Mouse (Mus musculus): ENCODE measurements at regions not wholly inside any gene's neighbourhood (a gene's known extent, or its start where the extent isn't known, plus 50 kb on each side); places are given as distances from the start of the nearest gene placed in this dataset.

DNA sequence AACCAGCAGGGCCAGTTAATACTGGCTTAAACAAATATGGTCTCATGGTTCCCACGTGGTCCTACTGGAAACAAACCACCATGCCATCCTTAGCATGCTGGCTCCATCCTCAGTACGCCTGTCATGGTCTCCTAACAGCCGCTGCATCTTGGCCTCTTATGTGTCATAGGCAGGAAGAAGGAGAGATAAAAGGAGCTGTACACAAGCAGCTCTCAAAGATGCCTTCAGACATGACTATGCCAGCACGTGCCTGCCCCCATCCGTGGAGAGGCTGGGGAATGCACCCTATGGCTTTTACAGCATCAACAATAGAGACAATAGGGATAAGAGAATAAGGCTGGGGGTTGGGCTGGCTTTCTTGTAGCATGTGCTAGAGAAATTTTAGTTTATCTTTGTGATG, 171.0 kb upstream of the Stt3b start:
- H3K9me3 ChIP-seq (replicated peaks; ENCODE audit: control insufficient read depth, low read length) = no peaks in the 10 kb centered on the region
- H3K9ac ChIP-seq (ENCODE audit: low read depth, low read length) = no peak overlapping the region
- no peak overlapping the region for H3K27ac ChIP-seq (ENCODE audit: low read depth, low read length)
- H3K4me3 ChIP-seq (ENCODE audit: low read depth, low read length) = no peak overlapping the region
- ATAC-seq (replicated peaks; ENCODE audit: insufficient number of reproducible peaks, low FRiP score, low TSS enrichment) = no peak
- peaks cover 7% of the 10 kb centered on the region for H3K4me1 ChIP-seq (ENCODE audit: control insufficient read depth, insufficient read depth, low read length)
- no peak overlapping the region for H3K4me2 ChIP-seq
- no peaks in the 10 kb centered on the region for H3K36me3 ChIP-seq (ENCODE audit: control insufficient read depth, insufficient read depth, low read length)
- WGBS (ENCODE audit: insufficient replicate concordance) = 68% methylated on average over 5 of the region's 5 CpGs
- no peaks in the 10 kb centered on the region for H3K27me3 ChIP-seq (ENCODE audit: control insufficient read depth, insufficient read depth, low read length)

DNA sequence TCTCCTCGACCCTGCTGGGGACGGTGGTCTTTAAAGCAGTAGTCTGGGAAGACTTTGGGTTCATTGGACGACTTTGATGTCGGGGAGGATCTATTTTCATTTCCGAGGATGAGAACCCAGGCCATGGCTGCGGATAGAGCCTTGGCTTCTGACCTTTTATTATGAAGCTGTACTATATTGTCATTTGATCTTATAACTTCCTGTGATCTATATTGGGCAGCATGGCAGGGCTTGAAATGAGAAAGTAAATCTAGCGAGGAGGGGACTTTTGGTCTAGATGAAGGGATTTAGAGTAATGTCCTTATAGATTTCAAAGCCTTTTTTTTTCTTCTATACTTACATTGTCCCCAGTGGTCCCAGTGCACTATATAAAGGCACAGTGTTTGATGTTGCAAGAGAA, 172.8 kb upstream of the Stt3b start:
- Histone ChIP-seq H3K4me3 (ENCODE audit: low read depth, low read length) (no peak overlapping the region), H3K4me2 (no peak overlapping the region), H3K4me1 (ENCODE audit: control insufficient read depth, insufficient read depth, low read length) (peaks cover 7% of the 10 kb centered on the region), H3K36me3 (ENCODE audit: control insufficient read depth, insufficient read depth, low read length) (no peaks in the 10 kb centered on the region), H3K27ac (ENCODE audit: low read depth, low read length) (no peak overlapping the region), H3K27me3 (ENCODE audit: control insufficient read depth, insufficient read depth, low read length) (no peaks in the 10 kb centered on the region), H3K9me3 (replicated peaks; ENCODE audit: control insufficient read depth, low read length) (no peaks in the 10 kb centered on the region), H3K9ac (ENCODE audit: low read depth, low read length) (no peak overlapping the region)
- ATAC-seq (replicated peaks; ENCODE audit: insufficient number of reproducible peaks, low FRiP score, low TSS enrichment) = no peak
- WGBS (ENCODE audit: insufficient replicate concordance) = 88% methylated on average over 7 of the region's 7 CpGs

DNA sequence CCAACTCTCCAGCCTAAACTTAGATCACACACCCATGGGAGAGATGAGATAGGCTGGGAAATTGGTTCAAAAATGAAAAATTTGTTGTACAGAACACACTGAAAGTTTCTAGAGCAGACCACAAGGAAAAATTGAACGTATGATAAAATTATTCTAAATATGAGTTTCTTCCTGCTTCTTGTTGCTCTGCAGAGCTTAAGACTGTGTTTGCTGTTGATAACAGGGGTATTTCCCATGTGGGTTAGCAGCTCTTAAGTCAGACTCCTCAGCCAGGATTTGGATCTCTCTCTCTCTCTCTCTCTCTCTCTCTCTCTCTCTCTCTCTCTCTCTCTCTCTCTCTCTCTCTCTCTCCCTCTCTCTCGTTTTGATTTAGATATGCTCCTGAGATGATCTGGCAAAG, 173.5 kb upstream of the Stt3b start:
- no peak for ATAC-seq (replicated peaks; ENCODE audit: insufficient number of reproducible peaks, low FRiP score, low TSS enrichment)
- H3K27ac ChIP-seq (ENCODE audit: low read depth, low read length) = no peak overlapping the region
- WGBS (ENCODE audit: insufficient replicate concordance) = 52% methylated on average over 2 of the region's 2 CpGs
- no peaks in the 10 kb centered on the region for H3K36me3 ChIP-seq (ENCODE audit: control insufficient read depth, insufficient read depth, low read length)
- no peak overlapping the region for H3K9ac ChIP-seq (ENCODE audit: low read depth, low read length)
- no peak overlapping the region for H3K4me3 ChIP-seq (ENCODE audit: low read depth, low read length)
- no peak overlapping the region for H3K4me2 ChIP-seq
- no peaks in the 10 kb centered on the region for H3K27me3 ChIP-seq (ENCODE audit: control insufficient read depth, insufficient read depth, low read length)
- H3K4me1 ChIP-seq (ENCODE audit: control insufficient read depth, insufficient read depth, low read length) = peaks cover 6% of the 10 kb centered on the region
- H3K9me3 ChIP-seq (replicated peaks; ENCODE audit: control insufficient read depth, low read length) = no peaks in the 10 kb centered on the region

DNA sequence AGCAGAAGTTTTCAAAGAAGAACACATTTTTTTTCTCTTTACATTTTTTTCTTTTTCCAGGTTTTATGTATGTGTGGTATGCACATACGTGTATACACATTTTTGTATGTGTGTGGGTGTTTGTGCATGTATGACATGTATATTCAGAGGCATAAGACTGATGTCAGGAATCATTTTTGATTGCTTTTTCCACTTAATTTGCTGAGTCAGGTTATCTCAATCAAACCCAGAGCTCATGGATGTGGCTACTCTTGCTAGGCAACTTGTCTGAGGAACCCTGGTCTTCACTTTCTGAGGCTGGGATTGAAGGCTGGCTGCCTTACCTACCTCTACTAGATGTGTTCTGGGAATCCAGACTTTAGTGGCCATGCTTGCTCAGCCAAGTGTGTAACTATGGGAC, 174.2 kb upstream of the Stt3b start:
- Histone ChIP-seq H3K9ac (ENCODE audit: low read depth, low read length) (no peak overlapping the region), H3K4me2 (no peak overlapping the region), H3K9me3 (replicated peaks; ENCODE audit: control insufficient read depth, low read length) (no peaks in the 10 kb centered on the region), H3K4me1 (ENCODE audit: control insufficient read depth, insufficient read depth, low read length) (peaks cover 2% of the 10 kb centered on the region; the same call in 1 of the 2 replicates), H3K4me3 (ENCODE audit: low read depth, low read length) (no peak overlapping the region), H3K27ac (ENCODE audit: low read depth, low read length) (no peak overlapping the region), H3K36me3 (ENCODE audit: control insufficient read depth, insufficient read depth, low read length) (no peaks in the 10 kb centered on the region), H3K27me3 (ENCODE audit: control insufficient read depth, insufficient read depth, low read length) (no peaks in the 10 kb centered on the region)
- ATAC-seq (replicated peaks; ENCODE audit: insufficient number of reproducible peaks, low FRiP score, low TSS enrichment) = no peak
- WGBS (ENCODE audit: insufficient replicate concordance) = 68% methylated on average over 1 of the region's 1 CpGs

DNA sequence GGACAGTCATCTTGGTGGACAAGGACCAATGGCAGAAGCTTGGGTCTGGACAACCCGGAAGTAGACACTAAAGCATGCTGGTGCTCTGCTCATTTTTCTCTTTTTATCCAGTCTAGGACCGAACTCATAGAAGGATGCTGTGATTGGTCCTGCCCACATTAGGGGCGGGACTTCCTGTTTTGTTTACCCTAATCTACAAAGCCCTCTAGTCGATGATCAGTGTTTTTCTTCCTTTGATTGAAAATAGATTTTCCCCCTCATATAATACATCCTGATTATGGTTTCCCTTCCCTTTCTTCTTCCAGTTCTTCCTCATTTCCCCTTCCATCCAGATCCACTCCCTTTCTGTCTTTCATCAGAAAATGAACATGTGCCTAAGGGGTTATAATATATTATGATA, 175.0 kb upstream of the Stt3b start:
- Histone ChIP-seq H3K27ac (ENCODE audit: low read depth, low read length) (no peak overlapping the region), H3K9ac (ENCODE audit: low read depth, low read length) (no peak overlapping the region), H3K9me3 (replicated peaks; ENCODE audit: control insufficient read depth, low read length) (no peaks in the 10 kb centered on the region), H3K36me3 (ENCODE audit: control insufficient read depth, insufficient read depth, low read length) (no peaks in the 10 kb centered on the region), H3K4me1 (ENCODE audit: control insufficient read depth, insufficient read depth, low read length) (no peaks in the 10 kb centered on the region), H3K4me2 (no peak overlapping the region), H3K27me3 (ENCODE audit: control insufficient read depth, insufficient read depth, low read length) (no peaks in the 10 kb centered on the region), H3K4me3 (ENCODE audit: low read depth, low read length) (no peak overlapping the region)
- ATAC-seq (replicated peaks; ENCODE audit: insufficient number of reproducible peaks, low FRiP score, low TSS enrichment) = no peak
- WGBS (ENCODE audit: insufficient replicate concordance) = 79% methylated on average over 4 of the region's 4 CpGs

DNA sequence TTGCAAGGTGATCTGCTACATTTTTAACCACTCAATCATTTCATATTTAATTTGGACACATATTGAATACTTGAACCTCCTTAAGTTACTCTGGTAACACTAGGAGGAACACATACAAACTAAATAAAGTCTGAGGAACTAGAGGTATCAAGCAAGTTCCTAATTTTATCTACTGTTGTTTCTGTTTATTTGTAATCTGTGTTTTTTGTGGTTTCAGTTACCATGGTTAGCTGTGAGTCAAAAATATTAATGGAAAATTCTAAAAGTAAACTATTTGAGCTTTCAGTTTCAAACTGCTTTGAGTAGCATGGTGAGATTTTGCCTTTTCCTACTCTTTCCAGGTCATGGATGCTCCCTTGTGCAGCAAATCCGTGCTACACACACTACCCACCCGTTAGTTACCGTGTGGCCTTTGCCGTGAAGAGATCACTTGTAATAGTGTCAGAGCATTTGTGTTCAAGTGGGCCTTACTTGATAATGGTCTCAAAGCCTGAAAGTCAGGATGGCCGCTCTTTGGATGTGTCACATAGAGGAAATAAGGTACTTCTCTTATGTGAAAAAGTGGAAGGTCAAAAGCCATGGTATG, 177.0 kb upstream of the Stt3b start:
- no peak overlapping the region for H3K4me3 ChIP-seq (ENCODE audit: low read depth, low read length)
- H3K27me3 ChIP-seq (ENCODE audit: control insufficient read depth, insufficient read depth, low read length) = no peaks in the 10 kb centered on the region
- no peak overlapping the region for H3K4me2 ChIP-seq
- no peaks in the 10 kb centered on the region for H3K4me1 ChIP-seq (ENCODE audit: control insufficient read depth, insufficient read depth, low read length)
- no peak for ATAC-seq (replicated peaks; ENCODE audit: insufficient number of reproducible peaks, low FRiP score, low TSS enrichment)
- no peak overlapping the region for H3K9ac ChIP-seq (ENCODE audit: low read depth, low read length)
- WGBS (ENCODE audit: insufficient replicate concordance) = 85% methylated on average over 5 of the region's 5 CpGs
- H3K36me3 ChIP-seq (ENCODE audit: control insufficient read depth, insufficient read depth, low read length) = no peaks in the 10 kb centered on the region
- no peaks in the 10 kb centered on the region for H3K9me3 ChIP-seq (replicated peaks; ENCODE audit: control insufficient read depth, low read length)
- H3K27ac ChIP-seq (ENCODE audit: low read depth, low read length) = no peak overlapping the region

DNA sequence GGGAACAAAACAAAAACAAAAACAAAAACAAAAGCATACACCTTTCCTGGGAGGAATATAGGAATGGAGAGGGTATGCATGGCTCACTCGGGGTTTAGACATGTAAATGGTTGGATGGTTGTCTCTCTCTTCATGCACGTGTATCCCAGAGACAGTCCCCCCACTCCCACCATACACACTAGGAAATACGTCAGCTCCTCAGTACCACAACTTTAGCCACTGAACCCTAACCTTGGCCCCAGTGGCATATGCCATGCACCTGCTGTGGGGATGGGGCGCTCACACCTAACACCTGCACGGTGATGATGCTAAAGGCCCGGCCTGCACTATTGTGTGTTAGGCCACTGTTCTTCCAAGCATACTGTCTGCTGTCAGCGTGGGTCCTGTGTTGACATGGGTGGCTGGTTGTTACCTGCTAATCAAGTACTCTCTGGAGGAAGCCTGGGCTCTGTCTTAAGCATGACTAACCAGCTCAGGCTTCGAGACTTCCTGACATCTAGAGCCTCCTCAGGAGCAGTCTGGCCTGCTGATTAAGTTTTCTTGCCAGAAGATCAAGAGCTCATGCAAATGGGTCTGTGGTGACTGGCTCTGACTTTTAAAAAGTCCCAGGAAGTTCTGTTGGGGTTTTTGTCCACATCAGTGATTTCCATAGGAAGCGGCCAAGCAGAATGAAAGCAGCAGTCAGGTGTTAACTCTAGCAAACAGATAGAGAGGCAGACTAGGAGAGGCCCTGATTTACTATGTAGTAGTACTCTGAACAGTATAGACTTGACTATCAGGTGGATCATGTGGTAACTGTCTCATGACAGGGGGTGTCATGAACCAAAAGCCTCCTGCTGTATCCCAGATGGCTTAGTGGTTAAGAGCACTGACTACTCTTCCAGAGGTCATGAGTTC, 178.9 kb upstream of the Stt3b start:
- H3K9me3 ChIP-seq (replicated peaks; ENCODE audit: control insufficient read depth, low read length) = no peaks in the 10 kb centered on the region
- no peak overlapping the region for H3K9ac ChIP-seq (ENCODE audit: low read depth, low read length)
- H3K4me2 ChIP-seq = no peak overlapping the region
- 84% methylated on average over 9 of the region's 9 CpGs for WGBS (ENCODE audit: insufficient replicate concordance)
- H3K27me3 ChIP-seq (ENCODE audit: control insufficient read depth, insufficient read depth, low read length) = no peaks in the 10 kb centered on the region
- H3K36me3 ChIP-seq (ENCODE audit: control insufficient read depth, insufficient read depth, low read length) = no peaks in the 10 kb centered on the region
- H3K4me1 ChIP-seq (ENCODE audit: control insufficient read depth, insufficient read depth, low read length) = no peaks in the 10 kb centered on the region
- no peak overlapping the region for H3K4me3 ChIP-seq (ENCODE audit: low read depth, low read length)
- no peak overlapping the region for H3K27ac ChIP-seq (ENCODE audit: low read depth, low read length)
- no peak for ATAC-seq (replicated peaks; ENCODE audit: insufficient number of reproducible peaks, low FRiP score, low TSS enrichment)

DNA sequence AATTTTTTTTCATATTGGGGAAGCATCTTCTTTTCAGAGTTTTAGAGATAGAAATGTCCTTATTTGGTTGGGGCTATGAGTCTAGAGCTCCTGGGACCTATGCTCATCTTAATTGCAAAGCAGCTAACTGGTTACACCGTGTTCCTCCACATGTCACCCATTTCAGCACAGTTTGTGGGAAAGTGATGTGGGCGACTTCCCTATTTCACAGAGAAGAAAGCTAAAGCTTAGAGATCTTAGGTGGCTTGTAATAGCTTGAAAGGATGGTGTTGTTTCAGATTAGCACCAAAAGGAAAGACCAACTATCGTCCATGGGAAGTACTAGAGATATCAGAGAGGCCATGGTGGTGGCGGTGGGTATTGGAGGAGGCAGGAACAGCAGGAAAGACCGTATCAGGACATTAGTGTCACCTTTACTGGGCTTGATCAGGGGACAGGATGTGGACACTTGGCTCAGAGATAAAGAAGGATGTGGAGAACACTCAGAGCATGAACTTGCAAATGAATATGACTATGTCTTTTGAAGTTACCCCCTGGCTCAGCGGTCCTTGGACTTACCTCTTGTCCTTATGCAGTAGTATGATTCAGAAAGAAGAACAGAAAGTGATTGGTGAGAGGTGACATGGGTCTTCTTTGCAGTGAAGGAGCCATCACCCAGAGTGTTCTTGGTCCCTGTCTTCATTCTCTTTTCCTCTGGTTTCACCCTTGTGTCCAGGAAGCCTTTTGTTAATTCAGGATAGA, 182.4 kb upstream of the Stt3b start:
- H3K9ac ChIP-seq (ENCODE audit: low read depth, low read length) = no peak overlapping the region
- no peak for ATAC-seq (replicated peaks; ENCODE audit: insufficient number of reproducible peaks, low FRiP score, low TSS enrichment)
- no peaks in the 10 kb centered on the region for H3K9me3 ChIP-seq (replicated peaks; ENCODE audit: control insufficient read depth, low read length)
- H3K4me1 ChIP-seq (ENCODE audit: control insufficient read depth, insufficient read depth, low read length) = no peaks in the 10 kb centered on the region
- H3K36me3 ChIP-seq (ENCODE audit: control insufficient read depth, insufficient read depth, low read length) = no peaks in the 10 kb centered on the region
- no peak overlapping the region for H3K4me2 ChIP-seq
- 65% methylated on average over 6 of the region's 6 CpGs for WGBS (ENCODE audit: insufficient replicate concordance)
- no peaks in the 10 kb centered on the region for H3K27me3 ChIP-seq (ENCODE audit: control insufficient read depth, insufficient read depth, low read length)
- H3K4me3 ChIP-seq (ENCODE audit: low read depth, low read length) = no peak overlapping the region
- no peak overlapping the region for H3K27ac ChIP-seq (ENCODE audit: low read depth, low read length)

Measured in heart, embryonic 11.5 days (tissue).